Comparison of ENCODE assay signal across 30 mouse cellular contexts in the genomic region with DNA sequence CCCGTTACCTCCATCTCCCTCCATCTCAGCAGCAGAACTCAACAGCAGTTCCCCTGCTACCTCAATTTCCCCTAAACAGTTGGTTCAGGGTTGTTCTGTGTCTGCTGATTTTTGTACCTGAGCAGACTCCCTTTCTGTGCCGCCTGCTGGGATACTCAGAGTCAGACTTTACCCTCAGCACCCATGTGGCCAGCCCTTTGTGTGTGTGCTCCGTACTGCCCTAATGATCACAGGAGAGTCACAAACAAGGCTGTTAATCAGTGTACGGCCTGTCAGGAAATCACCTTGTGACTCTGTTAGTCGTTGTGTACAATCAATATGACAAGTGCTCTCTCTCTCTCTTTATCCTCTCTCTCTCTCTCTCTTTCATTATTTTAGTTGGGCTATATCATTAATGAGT. TPM values are rescaled to one million over a fixed set of nuclear protein-coding genes. Genes with fewer than 3 reads are reported as not detected.
DNase-seq lines count a peak whose midpoint lies in the region; ATAC-seq and TF ChIP-seq lines count a peak whose summit lies in the region.
"Had no signal": no experiment of that assay in that cellular context is flagged by ENCODE, and none has a peak within 500 bp of the region (broad histone marks: within the 10 kb centered on the region; RNA-seq: fewer than 3 reads in every experiment).

No protein-coding gene starts in this region.

- ATAC-seq in heart, embryonic 15.5 days (replicated peaks; ENCODE audit: insufficient number of reproducible peaks, insufficient read depth, low FRiP score, low read depth): no peak
- ATAC-seq in kidney, embryonic 14.5 days (ENCODE audit: low FRiP score, low TSS enrichment): no peak
- peak; percentile 61; the same call in 1 of the 2 replicates for ATAC-seq in kidney, postnatal 0 days (replicated peaks; ENCODE audit: low FRiP score, low read depth)
- ATAC-seq: forebrain, postnatal 0 days; hindbrain, postnatal 0 days; intestine, postnatal 0 days had no signal

- H3K36me3 ChIP-seq in heart, embryonic 15.5 days: no peaks in the 10 kb centered on the region
- no peaks in the 10 kb centered on the region for H3K36me3 ChIP-seq in kidney, embryonic 14.5 days (ENCODE audit: control insufficient read depth, insufficient read depth, low read length)
- H3K36me3 ChIP-seq in kidney, postnatal 0 days (ENCODE audit: insufficient read depth, low read length): no peaks in the 10 kb centered on the region
- H3K36me3 ChIP-seq: embryonic facial prominence, embryonic 15.5 days; liver, embryonic 13.5 days; neural tube, embryonic 15.5 days had no signal

- H3K9ac ChIP-seq in heart, embryonic 15.5 days: no peak overlapping the region
- no peak overlapping the region for H3K9ac ChIP-seq in kidney, embryonic 14.5 days (ENCODE audit: low read depth, low read length)
- no peak overlapping the region for H3K9ac ChIP-seq in kidney, postnatal 0 days (ENCODE audit: low read depth, low read length)
- H3K9ac ChIP-seq: embryonic facial prominence, embryonic 15.5 days; forebrain, embryonic 12.5 days; forebrain, postnatal 0 days; hindbrain, embryonic 12.5 days; liver, embryonic 13.5 days; neural tube, embryonic 15.5 days had no signal

- H3K9me3 ChIP-seq in heart, embryonic 15.5 days (replicated peaks): no peaks in the 10 kb centered on the region
- H3K9me3 ChIP-seq in kidney, embryonic 14.5 days (ENCODE audit: control insufficient read depth, low read length): no peaks in the 10 kb centered on the region
- no peaks in the 10 kb centered on the region for H3K9me3 ChIP-seq in kidney, postnatal 0 days (replicated peaks; ENCODE audit: low read length)
- H3K9me3 ChIP-seq: embryonic facial prominence, embryonic 10.5 days; embryonic facial prominence, embryonic 15.5 days; forebrain, embryonic 12.5 days; heart, embryonic 10.5 days; hindbrain, embryonic 12.5 days; liver, embryonic 13.5 days; neural tube, embryonic 15.5 days had no signal

- no peak for DNase-seq in heart, postnatal 25 days (ENCODE audit: low spot score)
- peak; percentile 69 for DNase-seq in kidney, adult 8-10 months
- no peak for DNase-seq in kidney, postnatal 0 days (ENCODE audit: low spot score)
- DNase-seq in kidney, postnatal 36 days: peak; percentile 69 to 81
- DNase-seq in left cerebral cortex, adult 9 months (ENCODE audit: low spot score in 2 of 2): no peak
- DNase-seq: adrenal gland, adult 2 months; adrenal gland, postnatal 36 days; cerebellum, adult 8-10 months; cerebellum, postnatal 25 days; forebrain, postnatal 0 days; heart, postnatal 14 days; left cerebral cortex, postnatal 4 days; liver, embryonic 13.5 days; lung, adult 2 months; lung, postnatal 10 days; midbrain, embryonic 14.5 days; retina, postnatal 1 day; right cerebral cortex, postnatal 14 days had no signal

- no peaks in the 10 kb centered on the region for H3K27me3 ChIP-seq in heart, embryonic 15.5 days
- H3K27me3 ChIP-seq in kidney, embryonic 14.5 days (ENCODE audit: control insufficient read depth, insufficient read depth, low read length): no peaks in the 10 kb centered on the region
- H3K27me3 ChIP-seq in kidney, postnatal 0 days (ENCODE audit: insufficient read depth, low read length): no peaks in the 10 kb centered on the region
- H3K27me3 ChIP-seq: embryonic facial prominence, embryonic 15.5 days; forebrain, embryonic 12.5 days; hindbrain, embryonic 12.5 days; liver, embryonic 13.5 days; neural tube, embryonic 15.5 days had no signal

- H3K4me3 ChIP-seq in heart, embryonic 15.5 days: no peak overlapping the region
- no peak overlapping the region for H3K4me3 ChIP-seq in kidney, embryonic 14.5 days (ENCODE audit: low read length)
- no peak overlapping the region for H3K4me3 ChIP-seq in kidney, postnatal 0 days (replicated peaks; ENCODE audit: low read depth, low read length)
- H3K4me3 ChIP-seq: embryonic facial prominence, embryonic 10.5 days; embryonic facial prominence, embryonic 15.5 days; forebrain, embryonic 12.5 days; heart, embryonic 10.5 days; hindbrain, embryonic 12.5 days; liver, embryonic 13.5 days; neural tube, embryonic 15.5 days had no signal

- intact Hi-C loops in heart, postnatal 25 days (cut with DNase I): loop anchor here (2.0 kb wide), 1 partner anchor 16 kb away; no protein-coding TSS in a partner anchor

- TF ChIP-seq CTCF in kidney, postnatal 0 days (IDR thresholded peaks at IDR 0.05; ENCODE audit: low read depth): no peak

- 70% methylated on average over 5 of the region's 5 CpGs for WGBS in heart, embryonic 15.5 days
- WGBS in kidney, embryonic 14.5 days: 51% methylated on average over 5 of the region's 5 CpGs
- 51% methylated on average over 5 of the region's 5 CpGs for WGBS in kidney, postnatal 0 days

- peaks cover 57% of the 10 kb centered on the region for H3K4me1 ChIP-seq in heart, embryonic 15.5 days (replicated peaks)
- peaks cover 35% of the 10 kb centered on the region for H3K4me1 ChIP-seq in kidney, embryonic 14.5 days (ENCODE audit: control insufficient read depth, insufficient read depth, low read length)
- H3K4me1 ChIP-seq in kidney, postnatal 0 days (replicated peaks; ENCODE audit: insufficient read depth, low read length): peaks cover 29% of the 10 kb centered on the region
- H3K4me1 ChIP-seq: liver, embryonic 13.5 days had no signal

- no peak overlapping the region for H3K4me2 ChIP-seq in heart, embryonic 15.5 days
- no peak overlapping the region for H3K4me2 ChIP-seq in kidney, embryonic 14.5 days (replicated peaks; ENCODE audit: low read depth, low read length)
- no peak overlapping the region for H3K4me2 ChIP-seq in kidney, postnatal 0 days (ENCODE audit: low read length)
- H3K4me2 ChIP-seq: embryonic facial prominence, embryonic 15.5 days; forebrain, embryonic 12.5 days; hindbrain, embryonic 12.5 days; liver, embryonic 13.5 days; neural tube, embryonic 15.5 days had no signal

- 0 out of 2 replicates have a peak overlapping the region, but pooled peaks have one; percentile 11 for H3K27ac ChIP-seq in heart, embryonic 15.5 days
- no peak overlapping the region for H3K27ac ChIP-seq in kidney, embryonic 14.5 days (ENCODE audit: low read depth, low read length)
- H3K27ac ChIP-seq in kidney, postnatal 0 days: no peak overlapping the region
- H3K27ac ChIP-seq: embryonic facial prominence, embryonic 10.5 days; embryonic facial prominence, embryonic 15.5 days; forebrain, embryonic 12.5 days; hindbrain, embryonic 12.5 days; hindbrain, postnatal 0 days; liver, embryonic 13.5 days; macrophage; neural tube, embryonic 15.5 days had no signal

RNA-seq across cellular contexts. Expression of a gene that starts 21.2 kb away (rescaled TPM):
- 60.0 and 78.0 TPM in 2 replicates for polyA plus RNA-seq in heart, embryonic 15.5 days (2015; fragmentation: Nextera tagmentation; extraction: Ambion mirVana)
- total RNA-seq in heart, postnatal 25 days (2021): 10 to 100 TPM; 62.2 to 65.1 TPM
- polyA plus RNA-seq in kidney, embryonic 14.5 days (2014; fragmentation: Nextera tagmentation; extraction: Ambion mirVana): 61.6 and 120 TPM in 2 replicates
- 49.9 and 56.4 TPM in 2 replicates for polyA plus RNA-seq in kidney, postnatal 0 days (2015; fragmentation: Nextera tagmentation; extraction: Ambion mirVana)
- total RNA-seq: megakaryocyte-erythroid progenitor cell, adult 5-6 weeks had no signal
- polyA plus RNA-seq: macrophage had no signal

Comparison
In these comparisons a context has a peak if more than half of its experiments do, and no peak if none do; other contexts are left out.
1. DNase-seq: peak in kidney, adult 8-10 months (2 of 2) and kidney, postnatal 36 days (2 of 2); none in heart, postnatal 25 days (single experiment), kidney, postnatal 0 days (single experiment) and left cerebral cortex, adult 9 months (0 of 2).